Mouse (Mus musculus) heart, postnatal 0 days (tissue): ENCODE results near the gene Tmpo. TPM values are rescaled to one million over a fixed set of nuclear protein-coding genes. Genes with fewer than 3 reads are reported as not detected.
"Not testable (repeated sequence)": the region's sequence is repeated elsewhere in the genome, so short reads cannot be mapped to it uniquely, and the experiment has no call there.

Source experiments
- ATAC-seq: fragments of 200-750 bp; cut with Nextera tagmentation; 2 replicates; pipeline ENCODE4 v1.8.0; 2017; ENCODE audit warnings: low read depth, moderate number of reproducible peaks, moderate library complexity; ENCODE audit not compliant: insufficient read depth
- DNase-seq: peaks from one replicate; pipeline ENCODE4 v3.0.0-alpha.2; 2016; ENCODE audit warnings: low spot score
- H3K27ac ChIP-seq: fragments of 300-500 bp; sonication (generic); 2 replicates; pipeline ENCODE4 v1.5.1; 2014; ENCODE audit warnings: low read depth, mild to moderate bottlenecking
- H3K27me3 ChIP-seq: fragments of 300-500 bp; sonication (generic); 2 replicates; pipeline ENCODE4 v1.6.1; 2014; ENCODE audit warnings: low read length, mixed read lengths; ENCODE audit not compliant: control insufficient read depth, insufficient read depth
- H3K36me3 ChIP-seq: fragments of 300-500 bp; sonication (generic); replicated peaks from 2 replicates; pipeline ENCODE4 v1.6.1; 2014; ENCODE audit warnings: low read length, mixed read lengths; ENCODE audit not compliant: control insufficient read depth, insufficient read depth
- H3K4me1 ChIP-seq: fragments of 300-500 bp; sonication (generic); 2 replicates; pipeline ENCODE4 v1.6.1; 2014; ENCODE audit warnings: antibody characterized with exemption; ENCODE audit not compliant: control insufficient read depth, insufficient read depth
- H3K4me2 ChIP-seq: fragments of 300-500 bp; sonication (generic); 2 replicates; pipeline ENCODE4 v1.6.1; 2014; ENCODE audit warnings: low read depth, mild to moderate bottlenecking, low read length, moderate library complexity
- H3K4me3 ChIP-seq: fragments of 300-500 bp; sonication (generic); 2 replicates; pipeline ENCODE4 v1.5.1; 2014; ENCODE audit warnings: low read depth, low read length
- H3K9ac ChIP-seq: fragments of 300-500 bp; sonication (generic); replicated peaks from 2 replicates; pipeline ENCODE4 v1.6.1; 2014; ENCODE audit warnings: low read depth, low read length, mixed read lengths
- H3K9me3 ChIP-seq: fragments of 300-500 bp; sonication (generic); replicated peaks from 2 replicates; pipeline ENCODE4 v1.6.1; 2016; ENCODE audit warnings: low read length; ENCODE audit not compliant: control insufficient read depth
- CTCF ChIP-seq: IDR thresholded peaks from 2 replicates; pipeline ENCODE4 v1.5.1; 2016; ENCODE audit warnings: antibody characterized with exemption, control low read depth, low read depth
- EP300 ChIP-seq: IDR thresholded peaks from 2 replicates; pipeline ENCODE4 v1.6.1; 2016; ENCODE audit warnings: antibody characterized with exemption, low read depth
- WGBS: fragments of 180-500 bp; shearing (Covaris S2); extraction: QIAGEN DNeasy Blood & Tissue Kit; methylation state at CpG from one replicate; pipeline ENCODE4 v1.1.7; 2014; 5-methylcytosine and 5-hydroxymethylcytosine counted together
- polyA plus RNA-seq: library from polyadenylated mRNA; unstranded; fragments of >200 nt; fragmentation: Nextera tagmentation; extraction: Ambion mirVana; gene quantifications from 2 replicates; pipeline ENCODE4 v1.2.1, GENCODE M21; 2015
- total RNA-seq: library from RNA; depleted of rRNA; stranded (reverse); fragments of >200 nt; gene quantifications from 2 replicates; pipeline ENCODE4 v1.2.3, GENCODE M21; 2014; ENCODE audit warnings: low replicate concordance

The Tmpo gene
- total and polyA plus RNA-seq, 2 experiments from 2014 or later: 61.6 to 114 TPM

DNA sequence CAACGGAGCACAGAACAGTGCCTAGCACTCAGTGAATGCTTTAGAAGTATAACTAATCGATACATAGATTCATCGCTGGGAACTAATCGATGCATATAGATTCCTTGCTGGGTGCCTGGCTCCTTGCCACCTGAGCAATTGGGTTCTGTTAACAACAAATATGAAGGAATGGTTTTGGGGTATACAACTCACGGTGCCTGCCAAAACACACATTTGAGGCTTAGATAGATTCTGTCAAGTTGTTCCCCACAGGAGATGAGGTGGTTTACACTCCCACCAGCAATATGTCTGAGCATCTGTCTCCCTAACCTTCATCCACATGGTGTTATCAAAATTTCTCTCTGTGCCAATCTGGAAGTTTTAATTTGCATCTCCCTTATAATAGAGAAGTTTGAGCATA is 10.7 kb upstream of the Tmpo start:
- WGBS: 88% methylated on average over 5 of the region's 5 CpGs
- DNase-seq: no peak
- no peaks in the 10 kb centered on the region for H3K27me3 ChIP-seq
- no peak overlapping the region for H3K4me2 ChIP-seq
- H3K9ac ChIP-seq: no peak overlapping the region
- no peak overlapping the region for H3K27ac ChIP-seq
- H3K4me1 ChIP-seq: peaks cover 5% of the 10 kb centered on the region
- TF ChIP-seq EP300: no peak
- no peak for TF ChIP-seq CTCF
- no peak for ATAC-seq
- no peaks in the 10 kb centered on the region for H3K9me3 ChIP-seq
- H3K4me3 ChIP-seq: no peak overlapping the region
- no peaks in the 10 kb centered on the region for H3K36me3 ChIP-seq

DNA sequence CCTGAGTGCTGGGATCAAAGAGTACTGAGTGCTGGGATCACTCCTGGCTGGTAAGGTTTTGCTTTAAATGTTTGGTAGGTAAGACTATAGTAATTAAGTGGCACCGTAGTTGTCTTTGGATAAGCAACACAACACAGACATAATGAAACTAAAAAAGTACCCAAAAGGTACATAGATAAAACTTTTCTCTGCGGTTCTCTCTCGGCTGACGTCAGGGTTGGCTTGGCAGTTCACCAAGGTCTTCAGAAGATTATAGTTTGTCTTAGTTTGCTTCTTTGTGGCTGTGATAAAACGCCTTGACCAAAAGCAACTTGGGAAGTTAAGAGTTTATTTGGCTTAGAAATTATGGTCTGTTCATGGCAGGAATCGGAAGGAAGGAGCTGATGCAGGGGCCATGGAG is 8.4 kb upstream of the Tmpo start:
- Histone ChIP-seq H3K9me3 (no peaks in the 10 kb centered on the region), H3K27ac (no peak overlapping the region), H3K4me1 (peaks cover 5% of the 10 kb centered on the region), H3K4me2 (no peak overlapping the region), H3K36me3 (no peaks in the 10 kb centered on the region), H3K27me3 (no peaks in the 10 kb centered on the region), H3K4me3 (no peak overlapping the region), H3K9ac (no peak overlapping the region)
- TF ChIP-seq CTCF (no peak), EP300 (no peak)
- no peak for DNase-seq
- no peak for ATAC-seq
- 79% methylated on average over 6 of the region's 6 CpGs for WGBS

DNA sequence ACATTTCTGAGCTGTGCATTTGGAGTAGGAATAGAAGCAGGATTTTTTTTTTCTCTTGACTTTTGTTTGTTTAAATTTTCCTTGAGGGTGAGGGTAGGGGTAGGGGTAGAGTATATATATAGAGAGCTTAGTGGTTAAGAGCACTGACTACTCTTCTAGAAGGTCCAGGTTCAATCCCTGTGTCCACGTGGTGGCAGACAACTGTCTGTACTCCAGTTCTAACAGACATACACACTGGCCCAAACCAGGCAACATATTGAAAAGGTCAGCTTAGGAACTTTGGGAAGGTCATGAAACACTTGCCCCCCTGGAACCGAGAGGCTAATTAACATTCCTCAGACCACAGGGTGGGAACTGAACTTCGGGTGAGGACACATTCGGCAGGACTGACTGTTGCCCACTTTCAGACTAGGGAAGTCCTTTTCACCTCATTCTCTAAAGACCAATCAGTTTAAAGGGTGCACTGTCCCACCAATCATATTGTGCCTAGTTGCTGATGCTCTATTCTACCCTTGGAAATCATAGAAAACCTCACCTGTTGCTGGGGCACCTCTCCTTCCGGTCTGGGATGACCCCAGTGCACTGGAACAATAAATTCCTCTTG is 7.7 kb upstream of the Tmpo start:
- no peak for TF ChIP-seq CTCF
- TF ChIP-seq EP300: no peak
- H3K4me3 ChIP-seq: no peak overlapping the region
- 69% methylated on average over 5 of the region's 5 CpGs for WGBS
- H3K9me3 ChIP-seq: no peaks in the 10 kb centered on the region
- H3K36me3 ChIP-seq: no peaks in the 10 kb centered on the region
- no peak overlapping the region for H3K4me2 ChIP-seq
- H3K27me3 ChIP-seq: no peaks in the 10 kb centered on the region
- no peak overlapping the region for H3K27ac ChIP-seq
- ATAC-seq (no peak), DNase-seq (no peak)
- no peak overlapping the region for H3K9ac ChIP-seq
- H3K4me1 ChIP-seq: peaks cover 5% of the 10 kb centered on the region

DNA sequence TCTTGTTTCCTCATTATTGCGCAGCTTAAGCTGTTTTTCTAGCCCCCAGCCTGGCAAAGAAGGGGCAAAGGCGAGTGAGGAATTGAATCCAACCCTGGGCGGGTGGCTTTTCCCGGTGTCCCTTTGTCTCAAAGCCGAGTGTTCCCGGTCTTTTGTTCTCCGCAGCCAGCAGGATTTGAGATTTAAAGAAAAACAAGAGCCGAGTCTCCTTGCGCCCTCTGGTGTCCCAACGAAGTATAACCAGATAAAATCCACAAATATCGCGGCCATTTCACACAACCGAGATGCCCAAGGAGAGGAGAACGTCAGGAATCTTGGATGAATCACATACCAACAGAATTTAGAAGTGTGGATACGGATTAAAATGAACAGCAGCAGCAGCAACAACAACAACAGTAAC is 6.8 kb upstream of the Tmpo start:
- H3K4me2 ChIP-seq: peak overlapping the region; percentile 71
- WGBS: under 1% methylated on average over 15 of the region's 15 CpGs
- no peaks in the 10 kb centered on the region for H3K9me3 ChIP-seq
- no peak for TF ChIP-seq EP300
- peak; percentile 79 for TF ChIP-seq CTCF
- peak overlapping the region; percentile 86 for H3K9ac ChIP-seq
- ATAC-seq: peak; percentile 73
- peaks cover 5% of the 10 kb centered on the region for H3K4me1 ChIP-seq
- H3K27ac ChIP-seq: peak overlapping the region; percentile 94
- H3K36me3 ChIP-seq: no peaks in the 10 kb centered on the region
- peak overlapping the region; percentile 53 for H3K4me3 ChIP-seq
- no peaks in the 10 kb centered on the region for H3K27me3 ChIP-seq
- peak; percentile 90 for DNase-seq

DNA sequence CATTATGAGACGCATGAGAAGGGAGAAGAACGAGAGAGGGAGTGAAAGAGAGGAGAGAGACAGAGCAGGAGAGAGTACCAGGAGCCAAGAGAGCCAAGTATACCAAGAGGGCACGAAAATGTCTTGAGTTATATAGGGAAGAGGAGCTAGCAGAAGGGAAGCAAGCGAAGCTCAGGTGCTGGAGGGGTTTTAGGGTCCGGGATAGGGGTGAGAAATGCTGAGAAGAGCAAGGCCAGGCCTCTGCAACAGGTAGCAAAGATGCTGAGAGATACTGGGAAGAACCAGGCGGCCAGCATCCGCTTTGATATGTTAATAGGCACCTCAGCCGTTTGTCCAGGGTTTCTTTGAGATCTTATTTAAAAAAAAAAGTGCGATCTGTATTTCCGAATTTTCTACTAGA is 6.2 kb upstream of the Tmpo start:
- peaks cover 5% of the 10 kb centered on the region for H3K4me1 ChIP-seq
- peak overlapping the region; percentile 86 for H3K9ac ChIP-seq
- H3K4me3 ChIP-seq: peak overlapping the region; percentile 53
- ATAC-seq: no peak
- H3K9me3 ChIP-seq: no peaks in the 10 kb centered on the region
- H3K36me3 ChIP-seq: no peaks in the 10 kb centered on the region
- H3K27me3 ChIP-seq: no peaks in the 10 kb centered on the region
- DNase-seq: no peak
- TF ChIP-seq EP300 (no peak), CTCF (no peak)
- H3K27ac ChIP-seq: peak overlapping the region; percentile 94
- WGBS: 35% methylated on average over 10 of the region's 10 CpGs
- H3K4me2 ChIP-seq: peak overlapping the region; percentile 71

DNA sequence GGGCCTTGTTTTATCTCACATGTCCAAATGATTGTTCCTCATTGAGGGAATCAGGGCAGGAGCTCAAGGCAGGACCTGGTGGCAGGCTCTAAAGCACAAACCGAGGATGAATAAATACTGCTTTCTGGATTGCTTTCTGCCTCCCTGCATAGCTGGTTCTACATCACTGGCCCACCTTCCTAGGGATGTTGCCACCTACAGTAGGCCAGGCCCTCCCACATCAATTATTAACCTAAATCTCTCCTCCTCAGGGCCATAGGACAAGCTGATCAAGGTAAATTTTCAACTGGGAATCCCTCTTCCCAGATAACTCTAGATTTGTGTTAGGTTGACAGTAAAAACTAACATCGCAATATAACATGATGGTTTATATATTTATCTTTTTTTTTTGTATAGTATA is 4.6 kb upstream of the Tmpo start:
- H3K4me3 ChIP-seq: no peak overlapping the region
- H3K4me2 ChIP-seq: no peak overlapping the region
- H3K9ac ChIP-seq: no peak overlapping the region
- no peaks in the 10 kb centered on the region for H3K36me3 ChIP-seq
- DNase-seq (no peak), ATAC-seq (no peak)
- H3K27ac ChIP-seq: no peak overlapping the region
- no peaks in the 10 kb centered on the region for H3K27me3 ChIP-seq
- no peaks in the 10 kb centered on the region for H3K9me3 ChIP-seq
- peaks cover 6% of the 10 kb centered on the region for H3K4me1 ChIP-seq
- TF ChIP-seq EP300: no peak
- no peak for TF ChIP-seq CTCF
- WGBS: 85% methylated on average over 2 of the region's 2 CpGs

DNA sequence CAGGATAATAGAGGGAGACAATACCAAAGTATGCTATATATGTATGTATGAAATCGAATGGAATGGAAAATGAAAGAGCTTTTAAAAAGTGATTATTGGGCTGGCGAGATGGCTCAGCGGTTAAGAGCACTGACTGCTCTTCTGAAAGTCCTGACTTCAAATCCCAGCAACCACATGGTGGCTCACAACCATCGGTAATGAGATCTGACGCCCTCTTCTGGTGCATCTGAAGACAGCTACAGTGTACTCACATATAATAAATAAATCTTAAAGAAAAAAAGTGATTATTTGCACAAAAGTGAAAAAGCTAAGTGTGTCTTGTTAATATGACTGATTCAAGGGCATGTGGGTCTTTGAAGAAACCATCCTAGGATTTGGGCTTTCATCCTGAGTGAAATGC is 3.8 kb upstream of the Tmpo start:
- WGBS: 66% methylated on average over 5 of the region's 5 CpGs
- H3K27ac ChIP-seq, H3K4me1 ChIP-seq, ATAC-seq, H3K4me3 ChIP-seq, H3K9ac ChIP-seq, H3K27me3 ChIP-seq, DNase-seq, H3K4me2 ChIP-seq, H3K9me3 ChIP-seq, H3K36me3 ChIP-seq: not testable (repeated sequence)
